ENCODE assay signal across 17 mouse cellular contexts in the genomic region with DNA sequence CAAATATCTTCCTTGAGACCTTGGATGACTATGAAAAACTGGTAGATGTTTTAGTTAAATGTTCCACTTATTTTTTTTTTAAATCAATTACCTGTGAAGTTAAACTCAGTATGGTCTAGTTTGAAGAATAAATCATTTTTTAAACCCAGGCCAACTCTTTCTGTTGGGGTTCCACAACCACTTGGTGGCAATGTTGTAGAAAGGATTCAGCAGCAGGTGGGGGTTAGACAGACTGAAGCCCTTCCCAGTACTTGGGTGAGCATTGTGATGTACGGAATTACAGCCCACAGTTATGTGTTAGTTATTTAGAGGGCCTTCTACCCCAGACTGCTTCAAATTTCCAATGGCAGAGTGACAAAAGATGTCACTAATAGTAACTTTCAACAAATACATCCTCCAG.
A peak's percentile ranks its signal among the peaks of the same experiment; 100 is the strongest.
DNase-seq lines count a peak whose midpoint lies in the region; ATAC-seq and TF ChIP-seq lines count a peak whose summit lies in the region.
"Had no signal": no experiment of that assay in that cellular context is flagged by ENCODE, and none has a peak within 500 bp of the region (broad histone marks: within the 10 kb centered on the region; RNA-seq: fewer than 3 reads in every experiment).

No protein-coding gene starts in this region.

- no peak for ATAC-seq in kidney, postnatal 0 days (replicated peaks; ENCODE audit: low FRiP score, low read depth)
- ATAC-seq: intestine, embryonic 15.5 days; liver, postnatal 0 days; midbrain, embryonic 16.5 days had no signal

- H3K4me3 ChIP-seq in kidney, postnatal 0 days (replicated peaks; ENCODE audit: low read depth, low read length): no peak overlapping the region
- H3K4me3 ChIP-seq: heart, embryonic 15.5 days; intestine, embryonic 15.5 days; limb, embryonic 13.5 days; neural tube, embryonic 12.5 days had no signal

- TF ChIP-seq CTCF in kidney, postnatal 0 days (IDR thresholded peaks at IDR 0.05; ENCODE audit: low read depth): peak; percentile 49

- H3K9me3 ChIP-seq in kidney, postnatal 0 days (replicated peaks; ENCODE audit: low read length): no peaks in the 10 kb centered on the region
- H3K9me3 ChIP-seq: heart, embryonic 15.5 days; intestine, embryonic 15.5 days; limb, embryonic 13.5 days; neural tube, embryonic 12.5 days had no signal

- no peak overlapping the region for H3K9ac ChIP-seq in kidney, postnatal 0 days (ENCODE audit: low read depth, low read length)
- H3K9ac ChIP-seq: heart, embryonic 15.5 days; intestine, embryonic 15.5 days; limb, embryonic 13.5 days; liver, postnatal 0 days; neural tube, embryonic 12.5 days had no signal

- peak; percentile 15 for DNase-seq in embryo, embryonic 10 days (ENCODE audit: low spot score)
- DNase-seq in embryo, embryonic 9.5 days (ENCODE audit: extremely low spot score): no peak
- DNase-seq in kidney, postnatal 0 days (ENCODE audit: low spot score): peak; percentile 26
- DNase-seq in kidney, postnatal 25 days: no peak
- DNase-seq in retina, embryonic 14.5 days (ENCODE audit: low spot score): peak; percentile 8
- no peak for DNase-seq in retina, postnatal 1 day
- no peak for DNase-seq in thymus, postnatal 0 days (ENCODE audit: low spot score)
- DNase-seq in left cerebral cortex, adult 11 months (ENCODE audit: low spot score): no peak
- DNase-seq: cerebellum, adult 11 months; kidney, postnatal 14 days; liver, postnatal 0 days; thymus, postnatal 25 days had no signal

- H3K27me3 ChIP-seq in kidney, postnatal 0 days (ENCODE audit: insufficient read depth, low read length): no peaks in the 10 kb centered on the region
- H3K27me3 ChIP-seq: heart, embryonic 15.5 days; intestine, embryonic 15.5 days; neural tube, embryonic 12.5 days had no signal

- 35% methylated on average over 1 of the region's 1 CpGs for WGBS in kidney, postnatal 0 days

- H3K4me1 ChIP-seq in kidney, postnatal 0 days (replicated peaks; ENCODE audit: insufficient read depth, low read length): no peaks in the 10 kb centered on the region
- H3K4me1 ChIP-seq: heart, embryonic 15.5 days; intestine, embryonic 15.5 days; neural tube, embryonic 12.5 days had no signal

- no peak overlapping the region for H3K4me2 ChIP-seq in kidney, postnatal 0 days (ENCODE audit: low read length)
- H3K4me2 ChIP-seq: heart, embryonic 15.5 days; intestine, embryonic 15.5 days; limb, embryonic 13.5 days; neural tube, embryonic 12.5 days had no signal

- H3K36me3 ChIP-seq in kidney, postnatal 0 days (ENCODE audit: insufficient read depth, low read length): no peaks in the 10 kb centered on the region
- H3K36me3 ChIP-seq: heart, embryonic 15.5 days; intestine, embryonic 15.5 days; limb, embryonic 13.5 days; neural tube, embryonic 12.5 days had no signal

- H3K27ac ChIP-seq in kidney, postnatal 0 days: no peak overlapping the region
- H3K27ac ChIP-seq: heart, embryonic 15.5 days; intestine, embryonic 15.5 days; limb, embryonic 13.5 days; neural tube, embryonic 12.5 days had no signal

Comparison
In these comparisons a context has a peak if more than half of its experiments do, and no peak if none do; other contexts are left out.
1. DNase-seq: peak in embryo, embryonic 10 days (single experiment), kidney, postnatal 0 days (single experiment) and retina, embryonic 14.5 days (single experiment); none in embryo, embryonic 9.5 days (single experiment), kidney, postnatal 25 days (0 of 2), retina, postnatal 1 day (single experiment), thymus, postnatal 0 days (single experiment) and left cerebral cortex, adult 11 months (single experiment).